Mouse (Mus musculus): ENCODE results near the gene Bud31. TPM values are rescaled to one million over a fixed set of nuclear protein-coding genes. Genes with fewer than 3 reads are reported as not detected.

Bud31 gene
- polyA plus RNA-seq, 1 experiment: 30.4 TPM

DNA sequence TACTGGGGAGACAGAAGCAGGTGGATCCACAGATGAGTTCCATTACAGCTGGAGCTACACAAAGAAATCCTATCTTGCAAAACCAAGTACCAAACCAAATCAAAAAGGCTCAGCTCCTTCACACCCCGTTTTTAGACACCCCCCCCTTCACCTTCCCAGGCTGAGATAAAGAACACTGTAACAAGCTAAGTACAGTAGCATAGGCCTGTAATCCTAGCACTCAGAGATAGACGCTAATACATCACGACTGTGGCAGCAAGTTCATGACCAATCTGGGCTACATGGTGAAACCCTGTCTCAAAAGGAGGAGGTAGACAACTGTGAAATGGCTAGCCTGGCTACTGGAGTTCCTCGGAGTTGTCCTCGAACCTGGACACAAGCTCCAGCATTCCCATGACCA, 50.2 kb downstream of the Bud31 start:
- no peak for DNase-seq (ENCODE audit: low read depth in 1 of 2, low spot score in 2 of 2)
- Histone ChIP-seq H3K27ac (ENCODE audit: insufficient read depth, low read length) (no peak overlapping the region), H3K27me3 (ENCODE audit: control insufficient read depth, insufficient read depth, low read length) (no peaks in the 10 kb centered on the region), H3K4me1 (ENCODE audit: control insufficient read depth, insufficient read depth, insufficient read length) (no peaks in the 10 kb centered on the region; the same call in 1 of the 2 replicates), H3K4me3 (ENCODE audit: extremely low read depth, insufficient read depth, insufficient read length) (peak overlapping the region; percentile 71; the same call in 1 of the 2 replicates), H3K36me3 (ENCODE audit: control insufficient read depth, insufficient read depth, low read length) (peaks cover 22% of the 10 kb centered on the region)
- TF ChIP-seq CTCF (IDR thresholded peaks at IDR 0.05; ENCODE audit: extremely low read depth, insufficient read depth, insufficient read length, insufficient replicate concordance) (no peak), POLR2A (IDR thresholded peaks at IDR 0.05; ENCODE audit: low read depth, low read length) (no peak)
- 29% methylated on average over 5 of the region's 5 CpGs for WGBS

DNA sequence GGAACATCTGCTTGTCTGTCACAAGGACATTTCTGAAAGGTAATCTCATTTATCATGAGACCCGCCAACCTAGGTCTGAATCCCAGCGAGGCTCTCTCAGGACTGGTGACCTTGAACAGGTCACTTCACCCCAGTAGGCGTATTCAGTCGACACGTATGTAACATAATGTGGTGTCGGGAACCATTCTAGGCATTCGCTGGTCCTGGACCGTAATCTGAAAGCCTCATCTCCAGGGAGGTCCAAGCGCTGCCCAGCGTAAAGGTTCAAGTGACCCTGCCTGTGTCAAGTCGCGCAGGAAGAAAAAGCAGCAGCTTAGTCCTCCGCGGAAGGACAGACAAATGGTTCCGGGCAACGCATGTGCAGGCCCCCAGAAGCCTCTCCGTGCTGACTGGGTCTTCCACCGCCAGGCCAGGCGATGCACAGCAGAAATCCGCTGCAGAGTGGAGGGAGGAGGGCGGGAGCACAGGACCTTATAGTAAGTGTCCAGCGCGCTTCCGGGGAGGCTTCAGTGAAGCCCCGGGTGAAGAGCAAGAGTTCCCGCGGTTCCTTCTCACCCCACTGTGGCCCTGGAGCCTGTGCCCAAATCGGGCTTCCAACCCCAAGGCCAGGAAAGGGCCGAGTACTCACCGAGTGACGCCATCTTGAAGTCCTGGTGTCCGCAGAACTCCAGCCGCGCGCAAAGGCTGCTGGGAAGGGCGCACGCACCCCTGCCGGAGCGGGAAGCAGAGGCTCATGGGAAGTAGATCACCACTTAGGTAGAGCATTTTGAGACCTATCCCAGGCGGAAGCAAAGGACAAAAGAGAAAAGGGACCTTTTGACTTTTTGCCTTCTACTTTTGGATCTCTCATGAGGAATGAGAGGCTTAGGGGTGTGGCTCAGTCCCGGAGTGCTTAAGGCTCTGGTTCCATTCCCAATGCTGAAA, 51.0 kb downstream of the Bud31 start:
- TF ChIP-seq POLR2A (IDR thresholded peaks at IDR 0.05; ENCODE audit: low read depth, low read length) (peak; percentile 58; the same call in 1 of the 2 replicates), CTCF (IDR thresholded peaks at IDR 0.05; ENCODE audit: extremely low read depth, insufficient read depth, insufficient read length, insufficient replicate concordance) (no peak)
- no peaks in the 10 kb centered on the region for H3K27me3 ChIP-seq (ENCODE audit: control insufficient read depth, insufficient read depth, low read length)
- peak; percentile 67 to 91 for DNase-seq (ENCODE audit: low read depth in 1 of 2, low spot score in 2 of 2)
- H3K36me3 ChIP-seq (ENCODE audit: control insufficient read depth, insufficient read depth, low read length): peaks cover 22% of the 10 kb centered on the region
- H3K4me1 ChIP-seq (ENCODE audit: control insufficient read depth, insufficient read depth, insufficient read length): no peaks in the 10 kb centered on the region; the same call in 1 of the 2 replicates
- peak overlapping the region; percentile 71 for H3K4me3 ChIP-seq (ENCODE audit: extremely low read depth, insufficient read depth, insufficient read length)
- H3K27ac ChIP-seq (ENCODE audit: insufficient read depth, low read length): peak overlapping the region; percentile 75
- WGBS: under 1% methylated on average over 41 of the region's 41 CpGs

DNA sequence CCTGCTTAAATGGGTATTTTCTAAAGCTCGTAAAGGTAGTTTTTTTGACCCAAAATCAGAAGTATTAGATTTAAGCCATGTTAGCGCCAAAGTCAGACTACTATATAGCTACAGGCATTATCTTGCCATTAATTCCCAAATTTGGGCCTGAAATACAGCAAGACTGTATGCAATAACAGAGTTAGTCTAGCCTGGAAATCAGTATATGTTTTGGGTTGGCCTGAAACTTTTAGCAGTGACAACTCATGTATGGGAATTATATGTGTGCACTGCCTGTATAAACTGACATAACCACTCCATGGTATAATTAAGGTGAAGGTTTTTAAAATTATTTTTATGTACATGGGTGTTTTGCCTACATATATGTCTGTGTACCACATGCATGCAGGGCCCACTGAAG, 51.8 kb downstream of the Bud31 start, which contains the start of gene Atp5j2:
Atp5j2 (minus strand) TSS at position 101 of the 400 bp plus-strand sequence.
- no peak for DNase-seq (ENCODE audit: low read depth in 1 of 2, low spot score in 2 of 2)
- Histone ChIP-seq H3K27me3 (ENCODE audit: control insufficient read depth, insufficient read depth, low read length) (no peaks in the 10 kb centered on the region), H3K36me3 (ENCODE audit: control insufficient read depth, insufficient read depth, low read length) (peaks cover 14% of the 10 kb centered on the region), H3K4me3 (ENCODE audit: extremely low read depth, insufficient read depth, insufficient read length) (peak within 1 kb of the TSS; percentile 71), H3K4me1 (ENCODE audit: control insufficient read depth, insufficient read depth, insufficient read length) (no peaks in the 10 kb centered on the region; the same call in 1 of the 2 replicates), H3K27ac (ENCODE audit: insufficient read depth, low read length) (peak within 1 kb of the TSS; percentile 75)
- 93% methylated on average over 2 of the region's 2 CpGs for WGBS
- TF ChIP-seq CTCF (IDR thresholded peaks at IDR 0.05; ENCODE audit: extremely low read depth, insufficient read depth, insufficient read length, insufficient replicate concordance) (no peak), POLR2A (IDR thresholded peaks at IDR 0.05; ENCODE audit: low read depth, low read length) (no peak)

Other genes with a start within 250 kb of the Bud31 start
- 16.4 and 20.2 TPM in 2 replicates for gene Smurf1, start 174.5 kb upstream of the Bud31 start, polyA plus RNA-seq (2012; rRNA removed)
- not detected in 2 replicates for gene Gm4871, start 107.6 kb upstream of the Bud31 start, polyA plus RNA-seq (2012; rRNA removed)
- gene 1700018F24Rik, start 97.4 kb upstream of the Bud31 start, polyA plus RNA-seq (2012; rRNA removed): not detected in 2 replicates
- gene Arpc1a, start 56.5 kb upstream of the Bud31 start, polyA plus RNA-seq (2012; rRNA removed): 49.7 and 54.0 TPM in 2 replicates
- gene Kpna7, start 56.3 kb upstream of the Bud31 start, polyA plus RNA-seq (2012; rRNA removed): not detected in 2 replicates
- 780 and 1,055 TPM in 2 replicates for gene Arpc1b, start 26.1 kb upstream of the Bud31 start, polyA plus RNA-seq (2012; rRNA removed)
- gene Pdap1, start 124 bp upstream of the Bud31 start, polyA plus RNA-seq (2012; rRNA removed): 17.8 and 18.4 TPM in 2 replicates
- gene Ptcd1, start 26.7 kb downstream of the Bud31 start, polyA plus RNA-seq (2012; rRNA removed): 8.4 and 9.7 TPM in 2 replicates
- 25.5 and 31.7 TPM in 2 replicates for gene Cpsf4, start 26.9 kb downstream of the Bud31 start, polyA plus RNA-seq (2012; rRNA removed)
- gene Atp5j2, start 51.7 kb downstream of the Bud31 start, polyA plus RNA-seq (2012; rRNA removed): 48.4 and 49.7 TPM in 2 replicates
- 3.4 and 3.7 TPM in 2 replicates for gene Zkscan14, start 61.5 kb downstream of the Bud31 start, polyA plus RNA-seq (2012; rRNA removed)
- 2.6 and 2.8 TPM in 2 replicates for gene Zkscan5, start 64.2 kb downstream of the Bud31 start, polyA plus RNA-seq (2012; rRNA removed)
- gene Zfp655, start 91.4 kb downstream of the Bud31 start, polyA plus RNA-seq (2012; rRNA removed): 7.6 and 10.2 TPM in 2 replicates
- gene Zscan25, start 140.1 kb downstream of the Bud31 start, polyA plus RNA-seq (2012; rRNA removed): 15.8 and 20.3 TPM in 2 replicates
- gene Cyp3a57, start 204.9 kb downstream of the Bud31 start, polyA plus RNA-seq (2012; rRNA removed): not detected in 2 replicates